Mouse (Mus musculus): ENCODE results near the gene H2al1f. TPM values are rescaled to one million over a fixed set of nuclear protein-coding genes. Genes with fewer than 3 reads are reported as not detected.

H2al1f gene
- not detected in 2 replicates for polyA plus RNA-seq (2015; fragmentation: Nextera tagmentation; extraction: Ambion mirVana)

DNA sequence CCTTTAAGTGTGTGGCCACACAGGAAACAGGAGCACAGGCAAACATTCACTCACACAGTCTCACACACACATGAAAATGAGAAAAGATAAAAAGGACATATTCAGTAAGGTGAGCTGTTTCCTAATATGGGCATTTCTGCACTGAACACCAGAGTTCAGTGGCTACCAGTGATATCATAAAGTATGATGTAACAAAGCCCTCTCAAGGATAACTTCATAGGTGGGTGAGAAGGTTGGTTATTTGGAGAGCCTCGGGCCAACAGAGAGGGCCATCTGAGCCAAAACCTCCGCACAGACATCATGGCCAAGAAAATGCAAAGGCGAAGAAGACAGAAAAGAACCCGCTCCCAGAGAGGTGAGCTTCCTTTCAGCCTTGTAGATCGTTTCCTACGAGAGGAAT lies at the start of gene H2al1f:
Gene H2al1f (plus strand): TSS at position 301 of the 400 bp plus-strand sequence.

GRCm38 (mm10) chrX:11298957-11299356 lies 16.0 kb upstream of the H2al1f start, which contains the start of gene H2al1a:
TSS of gene H2al1a (plus strand) at chrX:11299257.

DNA sequence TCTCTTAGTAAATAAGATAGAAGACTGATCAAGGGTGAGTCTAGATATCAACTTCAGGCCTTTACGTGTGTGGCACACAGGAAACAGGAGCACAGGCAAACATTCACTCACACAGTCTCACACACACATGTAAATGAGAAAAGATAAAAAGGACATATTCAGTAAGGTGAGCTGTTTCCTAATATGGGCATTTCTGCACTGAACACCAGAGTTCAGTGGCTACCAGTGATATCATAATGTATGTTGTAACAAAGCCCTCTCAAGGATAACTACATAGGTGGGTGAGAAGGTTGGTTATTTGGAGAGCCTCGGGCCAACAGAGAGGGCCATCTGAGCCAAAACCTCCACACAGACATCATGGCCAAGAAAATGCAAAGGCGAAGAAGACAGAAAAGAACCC lies 12.8 kb upstream of the H2al1f start, which contains the start of gene H2al1b:
Gene H2al1b (plus strand): TSS at position 301 of the 400 bp plus-strand sequence.

DNA sequence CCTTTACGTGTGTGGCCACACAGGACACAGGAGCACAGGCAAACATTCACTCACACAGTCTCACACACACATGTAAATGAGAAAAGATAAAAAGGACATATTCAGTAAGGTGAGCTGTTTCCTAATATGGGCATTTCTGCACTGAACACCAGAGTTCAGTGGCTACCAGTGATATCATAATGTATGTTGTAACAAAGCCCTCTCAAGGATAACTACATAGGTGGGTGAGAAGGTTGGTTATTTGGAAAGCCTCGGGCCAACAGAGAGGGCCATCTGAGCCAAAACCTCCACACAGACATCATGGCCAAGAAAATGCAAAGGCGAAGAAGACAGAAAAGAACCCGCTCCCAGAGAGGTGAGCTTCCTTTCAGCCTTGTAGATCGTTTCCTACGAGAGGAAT lies 9.6 kb upstream of the H2al1f start, which contains the start of gene H2al1c:
Gene H2al1c (plus strand): TSS at position 301 of the 400 bp plus-strand sequence.

GRCm38 (mm10) chrX:11308524-11308923 lies 6.4 kb upstream of the H2al1f start, which contains the start of gene H2al1d:
TSS of gene H2al1d (plus strand) at chrX:11308824.

DNA sequence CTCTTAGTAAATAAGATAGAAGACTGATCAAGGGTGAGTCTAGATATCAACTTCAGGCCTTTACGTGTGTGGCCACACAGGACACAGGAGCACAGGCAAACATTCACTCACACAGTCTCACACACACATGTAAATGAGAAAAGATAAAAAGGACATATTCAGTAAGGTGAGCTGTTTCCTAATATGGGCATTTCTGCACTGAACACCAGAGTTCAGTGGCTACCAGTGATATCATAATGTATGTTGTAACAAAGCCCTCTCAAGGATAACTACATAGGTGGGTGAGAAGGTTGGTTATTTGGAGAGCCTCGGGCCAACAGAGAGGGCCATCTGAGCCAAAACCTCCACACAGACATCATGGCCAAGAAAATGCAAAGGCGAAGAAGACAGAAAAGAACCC lies 3.3 kb upstream of the H2al1f start, which contains the start of gene H2al1e:
Gene H2al1e (plus strand): TSS at position 301 of the 400 bp plus-strand sequence.

GRCm38 (mm10) chrX:11317956-11318355 lies 3.0 kb downstream of the H2al1f start, which contains the start of gene H2al1g:
TSS of gene H2al1g (plus strand) at chrX:11318256.

DNA sequence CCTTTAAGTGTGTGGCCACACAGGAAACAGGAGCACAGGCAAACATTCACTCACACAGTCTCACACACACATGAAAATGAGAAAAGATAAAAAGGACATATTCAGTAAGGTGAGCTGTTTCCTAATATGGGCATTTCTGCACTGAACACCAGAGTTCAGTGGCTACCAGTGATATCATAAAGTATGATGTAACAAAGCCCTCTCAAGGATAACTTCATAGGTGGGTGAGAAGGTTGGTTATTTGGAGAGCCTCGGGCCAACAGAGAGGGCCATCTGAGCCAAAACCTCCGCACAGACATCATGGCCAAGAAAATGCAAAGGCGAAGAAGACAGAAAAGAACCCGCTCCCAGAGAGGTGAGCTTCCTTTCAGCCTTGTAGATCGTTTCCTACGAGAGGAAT lies 6.2 kb downstream of the H2al1f start, which contains the start of gene H2al1h:
Gene H2al1h (plus strand): TSS at position 301 of the 400 bp plus-strand sequence.

GRCm38 (mm10) chrX:11324359-11324758 lies 9.4 kb downstream of the H2al1f start, which contains the start of gene H2al1i:
TSS of gene H2al1i (plus strand) at chrX:11324659.

DNA sequence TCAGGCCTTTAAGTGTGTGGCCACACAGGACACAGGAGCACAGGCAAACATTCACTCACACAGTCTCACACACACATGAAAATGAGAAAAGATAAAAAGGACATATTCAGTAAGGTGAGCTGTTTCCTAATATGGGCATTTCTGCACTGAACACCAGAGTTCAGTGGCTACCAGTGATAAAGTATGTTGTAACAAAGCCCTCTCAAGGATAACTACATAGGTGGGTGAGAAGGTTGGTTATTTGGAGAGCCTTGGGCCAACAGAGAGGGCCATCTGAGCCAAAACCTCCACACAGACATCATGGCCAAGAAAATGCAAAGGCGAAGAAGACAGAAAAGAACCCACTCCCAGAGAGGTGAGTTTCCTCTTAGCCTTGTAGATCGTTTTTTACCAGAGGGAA lies 12.6 kb downstream of the H2al1f start, which contains the start of gene H2al1j:
Gene H2al1j (plus strand): TSS at position 301 of the 400 bp plus-strand sequence.

Other genes starting within 250 kb of the H2al1f start
- not detected in 2 replicates for gene H2al1a, start 15.9 kb upstream of the H2al1f start, polyA plus RNA-seq (2015; fragmentation: Nextera tagmentation; extraction: Ambion mirVana)
- gene H2al1b, start 12.7 kb upstream of the H2al1f start, polyA plus RNA-seq (2015; fragmentation: Nextera tagmentation; extraction: Ambion mirVana), result not detected in 2 replicates
- gene H2al1c, start 9.5 kb upstream of the H2al1f start, polyA plus RNA-seq (2015; fragmentation: Nextera tagmentation; extraction: Ambion mirVana), result not detected in 2 replicates
- not detected in 2 replicates for gene H2al1d, start 6.3 kb upstream of the H2al1f start, polyA plus RNA-seq (2015; fragmentation: Nextera tagmentation; extraction: Ambion mirVana)
- gene H2al1e, start 3.2 kb upstream of the H2al1f start, polyA plus RNA-seq (2015; fragmentation: Nextera tagmentation; extraction: Ambion mirVana), result not detected in 2 replicates
- not detected in 2 replicates for gene H2al1g, start 3.1 kb downstream of the H2al1f start, polyA plus RNA-seq (2015; fragmentation: Nextera tagmentation; extraction: Ambion mirVana)
- gene H2al1h, start 6.3 kb downstream of the H2al1f start, polyA plus RNA-seq (2015; fragmentation: Nextera tagmentation; extraction: Ambion mirVana), result not detected in 2 replicates
- gene H2al1i, start 9.5 kb downstream of the H2al1f start, polyA plus RNA-seq (2015; fragmentation: Nextera tagmentation; extraction: Ambion mirVana), result not detected in 2 replicates
- gene H2al1j, start 12.7 kb downstream of the H2al1f start, polyA plus RNA-seq (2015; fragmentation: Nextera tagmentation; extraction: Ambion mirVana), result not detected in 2 replicates